Mouse (Mus musculus): ENCODE measurements at regions not wholly inside any gene's neighbourhood (a gene's known extent, or its start where the extent isn't known, plus 50 kb on each side); places are given as distances from the start of the nearest gene placed in this dataset.

DNA sequence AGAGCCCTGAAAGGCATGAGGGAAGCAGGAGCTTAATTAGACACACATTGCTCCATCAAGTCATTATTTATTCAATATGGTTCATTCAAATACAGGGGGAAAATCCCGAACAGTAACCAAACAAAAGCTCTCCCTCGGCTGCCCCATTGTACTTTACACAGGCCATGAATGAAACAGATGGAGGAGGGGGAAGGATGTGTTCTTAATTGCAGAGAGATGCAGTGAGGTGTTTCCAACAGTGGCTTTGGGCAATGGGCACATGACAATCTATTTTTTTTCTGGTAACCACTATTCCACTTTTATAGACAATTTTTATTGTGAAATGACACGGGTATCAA is 578.6 kb upstream of the Gm26657 start:
- no peak for DNase-seq (ENCODE audit: low spot score)

DNA sequence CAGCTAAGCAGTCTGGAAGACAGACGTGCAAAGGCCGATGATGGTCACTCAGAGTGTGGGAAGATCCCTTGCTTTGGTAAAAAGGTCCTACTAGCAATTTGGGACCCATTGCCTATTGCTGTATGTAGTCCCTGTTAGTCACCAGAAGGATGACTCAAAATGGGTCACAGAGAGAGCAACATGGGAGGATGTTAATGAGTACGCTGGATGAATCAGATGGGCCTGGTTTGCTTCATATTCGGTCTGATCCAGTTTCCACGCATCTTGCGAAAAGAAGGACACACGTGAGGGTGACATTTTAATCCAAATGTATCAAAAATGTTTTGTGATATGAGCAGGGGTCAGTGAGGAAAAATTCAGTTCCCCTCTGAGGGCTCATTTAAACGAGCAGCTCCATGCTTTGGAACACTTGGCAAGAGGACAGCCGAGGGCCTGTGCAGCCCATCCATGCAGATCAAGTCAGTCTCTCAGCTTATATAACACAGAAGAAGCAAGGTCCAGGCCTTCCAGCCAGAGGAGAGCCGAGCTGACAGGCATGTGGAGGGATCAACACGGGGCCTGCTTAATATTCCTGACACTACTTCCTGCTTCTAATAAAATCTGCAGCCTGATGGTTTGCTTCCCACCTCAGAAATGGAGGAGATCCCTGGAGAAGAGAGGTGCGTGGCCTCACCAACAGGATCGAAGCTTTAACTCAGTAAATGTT is 579.2 kb upstream of the Gm26657 start:
- DNase-seq (ENCODE audit: low spot score): no peak

DNA sequence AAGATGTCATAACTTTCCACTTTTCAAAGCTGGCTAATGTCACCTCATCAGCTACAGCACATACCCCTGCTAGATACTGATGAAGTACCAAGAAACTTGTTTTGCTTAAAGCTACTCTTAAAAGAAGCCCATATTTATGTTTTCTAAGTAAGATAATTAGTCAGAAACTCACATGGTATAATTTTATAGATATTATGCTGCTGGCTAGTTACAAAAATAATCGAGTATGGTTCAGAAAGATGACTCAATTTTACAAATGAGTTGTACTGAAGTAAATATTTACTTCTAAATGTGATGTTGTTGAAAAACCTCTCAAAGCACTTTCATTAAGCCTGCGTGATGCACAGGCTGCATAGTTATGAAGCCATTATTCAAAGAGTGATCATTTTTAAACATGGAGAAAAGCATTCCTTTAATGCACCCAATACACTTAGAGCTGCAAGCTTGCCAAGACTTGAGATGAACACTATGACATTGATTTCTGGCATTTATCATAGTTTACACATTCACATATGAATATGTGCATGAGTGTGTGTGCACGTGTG is 582.3 kb upstream of the Gm26657 start:
- DNase-seq (ENCODE audit: low spot score): no peak

DNA sequence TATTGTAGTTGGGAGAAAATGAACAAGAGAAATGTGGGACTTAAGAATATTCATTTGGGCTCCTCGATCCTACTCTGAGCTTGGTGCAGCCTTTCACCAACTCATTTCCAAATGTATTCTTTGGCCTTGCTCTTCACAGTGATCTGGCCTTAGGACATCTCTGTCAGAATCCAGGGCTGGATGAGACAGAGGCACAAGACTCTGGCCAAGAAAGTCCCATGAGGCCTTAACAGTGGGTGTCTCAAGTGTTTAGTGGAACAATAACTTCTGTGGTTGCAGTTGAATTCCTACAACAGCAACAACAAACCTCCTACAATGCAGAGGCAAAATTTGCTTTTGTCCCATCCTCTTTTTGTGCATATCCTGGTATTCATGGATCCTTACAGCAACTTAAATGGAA is 589.2 kb upstream of the Gm26657 start:
- peak; percentile 28 for DNase-seq (ENCODE audit: low spot score)

DNA sequence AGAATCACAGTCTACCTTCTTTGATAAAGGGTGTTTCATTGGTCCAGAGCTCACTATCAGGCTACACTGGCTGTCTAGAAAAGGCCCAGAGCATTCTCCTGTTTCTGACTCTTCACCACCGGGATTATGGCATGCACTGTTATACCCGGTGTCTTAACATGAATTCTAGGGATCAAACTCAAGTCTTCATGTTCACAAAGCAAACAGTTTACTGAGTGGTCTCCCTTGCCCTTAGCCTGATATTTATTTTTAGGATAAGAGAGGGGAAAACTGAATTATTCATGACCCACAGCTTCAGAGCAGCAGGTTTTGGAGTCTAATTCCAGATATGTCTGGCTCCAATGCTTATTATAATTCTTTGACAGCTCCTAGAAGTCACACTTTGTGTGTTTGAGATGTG is 596.0 kb upstream of the Gm26657 start:
- no peak for DNase-seq (ENCODE audit: low spot score)

DNA sequence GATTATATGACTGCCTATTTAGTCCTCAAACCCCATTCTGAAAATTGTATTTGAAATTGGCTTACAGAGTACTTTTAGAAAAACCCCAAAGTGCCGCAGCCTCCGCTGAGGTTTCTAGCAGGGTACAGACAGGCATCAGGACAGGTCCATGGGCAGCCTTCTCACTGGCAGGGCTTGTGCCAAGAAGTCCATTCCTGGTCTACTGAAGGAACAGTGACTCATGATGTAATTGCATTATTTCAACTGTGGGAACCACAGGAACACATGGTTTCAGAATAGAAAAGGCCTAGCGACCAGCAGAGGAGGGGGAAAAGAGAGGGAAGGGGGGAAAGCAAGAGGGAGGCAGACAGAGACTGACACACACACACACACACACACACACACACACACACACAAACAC is 603.0 kb upstream of the Gm26657 start:
- no peak for DNase-seq (ENCODE audit: low spot score)

DNA sequence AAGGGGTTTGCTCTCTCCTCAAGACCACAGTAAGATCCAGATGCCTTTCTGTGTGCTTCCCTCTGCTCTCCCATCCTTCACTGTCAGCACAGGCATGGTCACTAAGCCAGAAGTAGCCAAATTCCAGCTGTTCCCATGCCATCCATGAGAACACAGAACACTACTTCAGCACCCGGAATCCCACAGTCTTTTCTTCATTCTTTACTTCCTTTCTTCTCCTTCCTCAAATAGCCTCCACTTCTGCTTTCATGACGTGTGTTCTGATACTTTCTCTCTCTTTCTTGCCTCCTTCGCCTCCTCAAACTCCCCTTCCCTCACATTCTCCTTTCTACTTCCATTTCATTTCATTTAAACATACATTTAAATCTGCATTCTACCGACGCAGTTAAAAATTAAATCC is 602.1 kb upstream of the Klf4 start:
- DNase-seq (ENCODE audit: low spot score): no peak

DNA sequence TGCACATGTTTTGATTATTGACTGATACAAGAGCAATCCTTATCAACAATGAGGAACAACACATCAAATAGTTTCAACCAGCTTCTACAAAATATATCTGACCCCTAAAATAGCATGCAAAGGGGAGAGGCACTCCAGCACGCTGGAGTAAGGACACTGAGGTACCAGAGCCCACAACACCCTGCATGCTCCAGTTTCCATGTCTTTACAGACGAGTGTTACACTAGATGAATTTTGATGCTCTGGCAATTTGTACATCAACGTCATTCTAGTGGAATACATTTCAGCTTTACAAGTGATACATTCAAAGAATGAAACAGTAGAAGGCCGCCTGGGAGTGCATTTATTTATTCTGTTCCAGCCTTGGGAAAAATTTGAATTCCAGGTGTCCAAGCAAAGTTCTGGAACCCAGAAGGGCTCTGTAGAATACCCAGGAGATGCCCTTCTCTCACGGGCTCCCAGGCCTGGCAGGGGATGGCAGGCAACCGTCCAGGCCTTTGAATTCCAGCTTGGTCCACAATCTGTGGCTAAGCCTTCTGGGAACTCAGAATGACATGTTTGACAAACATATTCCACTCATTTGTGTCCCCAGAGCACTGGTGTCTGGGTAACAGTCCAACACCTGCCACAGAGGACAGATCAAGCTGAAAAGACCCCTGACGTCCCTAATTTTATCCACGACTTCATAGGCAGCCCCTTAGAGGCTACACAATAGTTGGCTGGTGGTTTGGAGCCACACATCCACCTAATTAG is 595.6 kb upstream of the Klf4 start:
- no peak for DNase-seq (ENCODE audit: low spot score)

DNA sequence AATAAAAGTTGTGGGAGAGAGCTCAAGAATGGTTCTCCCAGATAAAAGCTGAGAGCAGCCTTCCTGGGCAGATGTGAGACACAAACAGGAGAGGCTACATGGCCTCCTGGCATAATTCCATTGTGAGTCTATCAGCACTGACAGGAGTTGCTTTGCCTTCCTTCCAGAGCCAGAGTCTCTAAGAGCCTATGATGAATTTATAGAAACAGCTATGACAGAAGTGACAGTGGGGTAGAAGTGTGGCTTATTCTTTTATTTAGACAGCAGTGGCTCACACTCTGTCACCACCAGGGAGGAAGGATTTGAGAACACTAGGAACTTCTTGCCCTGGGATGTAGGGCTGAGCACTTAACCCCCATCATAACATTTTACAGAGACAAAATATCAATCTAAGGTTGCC is 592.2 kb upstream of the Klf4 start:
- no peak for DNase-seq (ENCODE audit: low spot score)

DNA sequence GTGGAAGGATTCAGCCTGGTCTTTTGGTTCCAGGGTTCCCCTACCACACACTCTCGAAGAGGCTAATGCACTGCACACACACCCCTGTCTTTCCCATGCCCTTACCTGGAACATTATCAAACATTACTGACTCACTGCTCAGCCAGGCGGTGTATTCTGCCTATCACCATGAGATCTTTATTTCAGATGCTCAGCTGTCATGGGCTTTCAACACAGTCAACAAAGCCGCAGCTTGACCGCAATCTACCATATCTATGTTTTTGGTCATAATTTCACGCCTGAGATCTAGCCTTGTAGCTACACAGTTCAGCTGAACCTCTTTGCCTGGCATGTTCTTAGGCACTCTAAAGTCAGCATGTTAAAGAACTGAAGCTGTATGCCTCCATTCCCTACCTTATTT is 589.9 kb upstream of the Klf4 start:
- DNase-seq (ENCODE audit: low spot score): no peak

DNA sequence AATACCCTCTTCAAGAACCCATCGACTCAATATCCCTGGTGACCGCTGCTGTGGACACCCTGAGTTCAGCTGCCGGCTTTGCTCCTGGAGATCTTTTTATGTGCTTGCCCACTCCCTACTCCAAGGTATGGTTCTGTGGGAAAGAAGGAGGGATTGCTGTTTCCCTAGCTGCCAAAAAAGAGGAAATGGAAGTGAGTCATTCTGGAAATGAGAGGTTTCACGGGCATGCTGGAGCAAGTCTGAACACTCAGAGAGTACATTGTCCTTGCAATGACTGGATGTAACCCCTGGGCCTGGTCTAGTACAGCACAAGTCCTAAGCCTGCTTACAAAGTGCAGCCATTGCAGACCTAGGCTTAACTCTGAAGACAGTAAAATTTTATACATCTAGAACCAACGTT is 589.4 kb upstream of the Klf4 start:
- DNase-seq (ENCODE audit: low spot score): no peak

DNA sequence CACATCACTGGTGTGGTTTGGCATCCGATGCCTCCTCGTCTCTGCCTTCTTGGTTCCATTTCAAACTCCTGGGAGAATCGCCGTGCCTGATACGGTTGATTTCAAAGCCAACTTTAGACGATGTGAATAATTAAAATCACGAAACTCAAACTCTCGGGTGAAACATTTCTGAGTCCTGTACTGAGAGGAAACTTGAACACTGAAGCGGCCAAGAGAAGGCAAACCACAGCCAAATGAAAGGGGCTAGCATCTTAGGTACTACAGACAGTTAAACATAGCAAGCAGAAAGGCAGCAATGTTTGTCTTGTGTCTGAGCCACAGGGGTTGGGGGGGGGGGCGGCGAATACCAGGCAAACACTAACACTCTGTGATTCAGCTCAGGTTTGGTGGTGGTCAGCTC is 588.1 kb upstream of the Klf4 start:
- DNase-seq (ENCODE audit: low spot score): no peak

DNA sequence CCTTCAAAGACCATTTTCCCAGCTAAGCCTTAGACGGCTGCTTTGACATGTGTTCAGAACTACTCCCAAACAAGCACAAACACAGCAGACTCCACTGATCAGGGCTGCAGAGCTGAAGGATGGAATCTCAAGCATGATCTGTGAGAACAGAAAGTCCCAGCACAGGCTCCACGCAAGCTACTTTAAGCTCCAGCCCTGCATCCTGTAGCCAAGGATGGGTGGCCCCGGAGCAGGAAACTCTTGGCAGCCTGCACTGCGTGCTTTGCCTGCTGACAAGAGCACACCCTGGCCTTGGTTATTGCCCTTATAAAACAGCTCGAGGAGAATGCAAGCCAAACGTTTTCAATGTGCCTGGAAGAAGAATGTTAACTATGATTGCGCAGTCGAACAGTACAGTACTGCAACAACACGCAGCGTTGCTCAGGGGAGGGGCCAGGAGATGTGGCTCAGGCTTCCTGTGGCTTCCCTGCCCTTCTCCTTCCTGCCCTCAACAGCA is 581.5 kb upstream of the Klf4 start:
- peak; percentile 94 for DNase-seq (ENCODE audit: low spot score)

DNA sequence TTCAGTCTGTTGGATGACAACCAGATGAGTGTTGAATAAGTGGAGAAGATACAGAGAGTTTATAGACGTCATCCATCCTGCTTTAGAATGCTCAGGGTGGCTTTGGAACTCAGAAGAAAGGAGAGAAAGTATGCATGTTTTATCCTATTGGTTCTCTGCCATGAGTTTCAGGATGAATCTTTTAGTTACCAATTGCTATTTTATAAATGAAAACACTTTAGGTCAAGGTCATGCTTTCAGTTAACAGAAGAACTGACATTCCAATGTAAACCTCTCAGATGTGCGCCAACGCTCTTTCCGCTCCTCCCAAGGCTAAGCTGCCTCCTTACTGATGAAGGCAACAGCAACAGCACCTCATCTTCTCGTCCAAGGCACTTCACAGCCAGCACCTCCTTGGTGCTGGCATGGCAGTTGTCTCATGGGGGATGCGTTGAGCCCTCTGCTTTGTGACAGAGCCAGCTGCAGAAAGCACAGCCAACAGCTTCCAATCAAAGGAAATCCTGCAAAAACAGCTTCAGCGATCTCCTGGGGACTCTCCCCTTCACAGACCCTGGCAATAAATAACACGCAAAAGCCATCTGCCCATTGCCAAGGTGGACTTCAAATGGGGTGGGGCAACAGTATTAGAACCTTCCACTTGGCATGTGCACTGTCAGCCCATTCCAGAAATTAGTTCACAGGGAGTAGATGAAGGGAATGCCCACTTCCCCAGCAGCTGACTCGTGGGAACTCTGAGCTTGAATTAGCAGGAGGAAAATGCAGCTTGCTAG is 580.9 kb upstream of the Klf4 start:
- DNase-seq (ENCODE audit: low spot score): peak; percentile 68

DNA sequence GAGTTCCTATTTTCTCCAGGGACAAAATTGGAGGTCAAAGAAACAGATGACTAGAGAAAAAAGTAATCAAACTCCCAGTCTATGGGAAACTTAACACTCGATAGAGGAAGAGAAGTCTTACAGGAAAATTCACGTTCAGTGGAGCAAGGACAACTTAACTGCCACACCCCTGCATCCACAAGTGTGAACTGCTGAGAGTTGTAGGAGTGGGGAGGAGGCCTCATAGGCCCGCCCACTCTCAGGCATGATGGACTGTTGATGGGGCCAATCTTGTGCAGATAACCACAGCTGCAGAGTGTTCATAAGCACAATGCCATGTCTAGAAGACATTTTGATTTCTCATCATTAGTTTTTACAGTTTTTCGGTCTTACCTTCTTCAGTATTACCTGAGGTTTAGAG is 574.7 kb upstream of the Klf4 start:
- no peak for DNase-seq (ENCODE audit: low spot score)

DNA sequence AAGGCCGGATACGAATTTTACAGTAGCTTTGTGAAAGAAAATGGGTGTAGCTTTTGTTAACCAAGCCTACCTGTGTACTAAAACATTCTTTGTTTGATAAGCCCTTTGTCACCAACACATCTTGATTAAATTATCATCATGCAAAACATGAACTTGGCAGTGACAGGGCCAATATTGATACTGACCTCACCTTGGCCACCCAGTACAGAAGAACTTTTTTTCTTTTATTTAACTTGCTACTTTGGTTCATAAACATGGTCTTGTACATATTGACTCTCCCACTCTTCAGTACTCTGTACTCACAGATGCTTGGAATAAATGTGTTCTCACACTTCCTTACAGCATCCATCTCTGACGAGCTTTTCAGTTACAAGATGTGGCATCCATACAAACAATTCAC is 570.0 kb upstream of the Klf4 start:
- DNase-seq (ENCODE audit: low spot score): no peak

DNA sequence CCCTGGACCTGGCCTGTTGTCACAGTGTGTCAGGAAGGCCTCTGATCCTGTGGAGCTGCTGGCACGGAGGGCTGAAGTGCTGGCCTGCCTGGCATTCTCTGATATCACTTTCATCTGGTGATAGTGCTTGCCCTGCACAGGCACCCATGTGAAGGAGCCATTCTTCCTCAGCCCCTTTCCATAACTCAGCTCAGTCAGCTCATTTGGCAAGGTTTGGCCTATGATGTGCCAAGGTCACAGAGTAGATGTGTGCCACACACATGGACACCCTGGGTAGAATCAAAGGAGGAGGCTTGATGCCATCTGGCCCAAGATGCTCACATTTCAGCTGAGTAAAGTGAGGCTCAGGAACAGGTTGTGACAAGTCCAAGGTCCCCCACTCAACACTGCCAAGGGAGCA is 558.5 kb upstream of the Klf4 start:
- DNase-seq (ENCODE audit: low spot score): no peak

DNA sequence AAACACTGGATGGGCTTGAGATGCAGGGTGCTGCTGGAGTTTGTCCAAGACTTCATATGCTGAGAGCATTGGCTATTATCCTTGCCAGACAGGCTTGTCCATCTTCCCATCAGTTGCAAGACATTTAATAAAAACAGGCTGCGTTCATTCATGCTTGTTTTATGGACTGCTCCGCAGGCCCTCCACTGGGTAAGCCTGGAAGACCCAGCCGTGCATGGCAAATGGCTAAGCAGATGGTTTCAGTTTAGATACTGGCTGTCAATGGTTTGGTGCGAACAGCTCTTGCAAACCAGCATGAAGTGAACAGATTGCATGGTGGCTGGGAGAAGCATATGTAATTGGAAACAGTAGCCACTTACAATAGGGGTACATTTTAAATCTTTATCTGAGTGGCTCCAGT is 556.4 kb upstream of the Klf4 start:
- DNase-seq (ENCODE audit: low spot score): no peak

DNA sequence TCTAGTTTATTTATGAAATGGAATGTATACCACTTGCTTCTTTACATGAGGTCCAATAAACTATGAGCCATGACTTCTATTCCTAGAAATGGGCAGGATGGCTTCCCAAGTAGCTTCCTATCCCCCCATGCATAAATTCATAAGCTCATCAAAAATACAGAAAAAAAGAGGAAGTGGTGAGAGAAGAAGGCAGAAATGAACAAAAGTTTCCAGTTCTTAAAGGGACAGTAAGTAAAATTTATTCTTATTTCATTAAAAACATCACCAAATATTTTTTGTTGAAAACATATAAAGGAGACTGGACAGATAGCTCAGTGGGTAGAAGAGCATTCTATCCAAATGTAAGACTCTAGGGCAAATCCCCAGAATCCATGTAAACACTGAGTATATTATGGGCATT is 554.0 kb upstream of the Klf4 start:
- DNase-seq (ENCODE audit: low spot score): no peak

DNA sequence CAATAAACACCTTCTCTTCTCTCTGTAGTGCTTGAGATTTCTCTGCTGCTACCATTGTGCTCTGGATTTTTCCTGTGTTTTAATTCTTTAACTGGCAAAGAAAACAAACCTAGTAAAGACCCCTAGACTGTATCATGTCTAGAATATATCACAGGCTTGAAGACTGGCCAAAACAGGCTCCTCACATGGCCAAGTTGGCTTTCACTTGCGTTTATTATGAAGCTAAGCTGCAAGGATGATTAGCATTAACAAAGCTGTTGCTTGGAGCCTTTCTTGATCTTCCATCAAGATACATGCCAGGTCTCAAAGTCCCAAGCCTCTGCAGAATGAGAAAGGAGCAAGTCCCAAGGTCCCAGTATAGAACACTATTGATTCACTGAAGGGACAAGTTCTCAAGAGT is 551.9 kb upstream of the Klf4 start:
- no peak for DNase-seq (ENCODE audit: low spot score)

DNA sequence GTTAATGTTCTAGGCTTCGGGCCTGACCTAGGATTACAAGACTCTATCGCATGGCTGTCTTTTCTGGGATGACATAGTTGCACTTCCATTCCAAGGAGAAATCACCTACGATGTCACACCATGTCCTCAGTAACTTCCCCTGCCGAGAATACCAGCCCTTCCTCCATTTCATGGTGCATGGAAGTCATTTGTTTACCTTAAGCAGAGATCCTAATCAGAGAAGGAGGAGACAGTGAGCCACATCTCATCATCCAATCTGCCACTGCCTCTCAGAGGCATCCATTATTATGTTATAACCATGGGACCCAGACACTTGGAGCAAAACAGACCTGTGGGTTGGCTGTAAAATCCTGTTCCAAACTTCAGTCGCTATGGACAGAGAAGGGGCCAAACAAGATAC is 550.1 kb upstream of the Klf4 start:
- DNase-seq (ENCODE audit: low spot score): no peak

DNA sequence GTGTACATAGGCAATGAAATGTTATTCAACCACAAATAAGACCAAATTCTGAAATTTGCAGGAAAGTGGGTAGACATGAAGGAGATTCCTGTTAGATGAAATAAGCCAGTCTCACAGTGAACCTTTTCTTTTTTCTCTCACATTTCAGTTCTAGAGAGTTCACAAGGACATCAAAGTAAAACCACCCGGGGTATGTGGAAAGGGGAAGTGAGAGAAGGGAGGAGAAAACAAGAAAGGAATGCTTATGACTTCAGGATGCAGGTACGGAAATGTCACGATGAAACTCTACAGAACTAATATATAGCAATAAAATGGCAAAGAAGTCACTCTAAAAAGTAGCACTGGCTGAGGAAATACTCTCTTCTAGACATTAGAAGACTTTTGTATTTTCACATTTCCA is 548.7 kb upstream of the Klf4 start:
- DNase-seq (ENCODE audit: low spot score): no peak
